Mouse (Mus musculus) intestine, embryonic 14.5 days (tissue): ENCODE data around the gene Stk10. TPM values are rescaled to one million over a fixed set of nuclear protein-coding genes. Genes with fewer than 3 reads are reported as not detected.

Experiments used
- ATAC-seq: fragments of 200-750 bp; cut with Nextera tagmentation; replicated peaks from 2 replicates; pipeline ENCODE4 v1.8.0; 2017; ENCODE audit warnings: low read depth, moderate number of reproducible peaks, moderate TSS enrichment, moderate library complexity; ENCODE audit not compliant: low FRiP score, low TSS enrichment
- DNase-seq: peaks from one replicate; pipeline ENCODE4 v3.0.0-alpha.2; 2018; ENCODE audit warnings: low spot score
- H3K27ac ChIP-seq: fragments of 300-500 bp; sonication (generic); 2 replicates; pipeline ENCODE4 v1.5.1; 2014; ENCODE audit warnings: low read depth, mild to moderate bottlenecking, control low read depth
- H3K27me3 ChIP-seq: fragments of 300-500 bp; sonication (generic); replicated peaks from 2 replicates; pipeline ENCODE4 v1.6.1; 2014; ENCODE audit warnings: low read length, control low read depth; ENCODE audit not compliant: control insufficient read depth, insufficient read depth
- H3K36me3 ChIP-seq: fragments of 300-500 bp; sonication (generic); 2 replicates; pipeline ENCODE4 v1.6.1; 2014; ENCODE audit warnings: low read length, control low read depth; ENCODE audit not compliant: control insufficient read depth, insufficient read depth
- H3K4me1 ChIP-seq: fragments of 300-500 bp; sonication (generic); replicated peaks from 2 replicates; pipeline ENCODE4 v1.6.1; 2014; ENCODE audit warnings: low read length, control low read depth, mixed read lengths; ENCODE audit not compliant: control insufficient read depth, insufficient read depth
- H3K4me2 ChIP-seq: fragments of 300-500 bp; sonication (generic); 2 replicates; pipeline ENCODE4 v1.6.1; 2014; ENCODE audit warnings: low read length
- H3K4me3 ChIP-seq: fragments of 300-500 bp; sonication (generic); 2 replicates; pipeline ENCODE4 v1.5.1; 2014; ENCODE audit warnings: low read depth, low read length, control low read depth, mixed read lengths
- H3K9ac ChIP-seq: fragments of 300-500 bp; sonication (generic); 2 replicates; pipeline ENCODE4 v1.6.1; 2014; ENCODE audit warnings: mild to moderate bottlenecking, low read length
- H3K9me3 ChIP-seq: fragments of 300-500 bp; sonication (generic); 2 replicates; pipeline ENCODE4 v1.6.1; 2016; ENCODE audit warnings: low read length, control low read depth; ENCODE audit not compliant: control insufficient read depth
- WGBS: fragments of 180-500 bp; shearing (Covaris S2); extraction: QIAGEN DNeasy Blood & Tissue Kit; methylation state at CpG from one replicate; pipeline ENCODE4 v1.1.7; 2014; 5-methylcytosine and 5-hydroxymethylcytosine counted together
- polyA plus RNA-seq: library from polyadenylated mRNA; unstranded; fragments of >200 nt; fragmentation: Nextera tagmentation; extraction: Ambion mirVana; gene quantifications from 2 replicates; pipeline ENCODE4 v1.2.1, GENCODE M21; 2014

Gene Stk10
- polyA plus RNA-seq, 1 experiment from 2014 or later: 3.0 TPM

GRCm38 (mm10) chr11:32533482-32534261 lies 567 bp downstream of the Stk10 start:
- Histone ChIP-seq H3K27me3 (no peaks in the 10 kb centered on the region), H3K27ac (no peak overlapping the region), H3K36me3 (no peaks in the 10 kb centered on the region), H3K4me1 (peaks cover 10% of the 10 kb centered on the region), H3K9ac (peak overlapping the region; percentile 53), H3K9me3 (no peaks in the 10 kb centered on the region), H3K4me2 (peak overlapping the region; percentile 95), H3K4me3 (peak overlapping the region; percentile 61)
- 2% methylated on average over 24 of the region's 24 CpGs for WGBS
- ATAC-seq: peak; percentile 28
- peak; percentile 67 for DNase-seq

GRCm38 (mm10) chr11:32534453-32535075 lies 1.5 kb downstream of the Stk10 start:
- no peak for DNase-seq
- Histone ChIP-seq H3K36me3 (no peaks in the 10 kb centered on the region), H3K4me1 (peaks cover 13% of the 10 kb centered on the region), H3K4me3 (no peak overlapping the region), H3K27ac (no peak overlapping the region), H3K9me3 (no peaks in the 10 kb centered on the region), H3K27me3 (no peaks in the 10 kb centered on the region), H3K9ac (no peak overlapping the region), H3K4me2 (peak overlapping the region; percentile 95)
- ATAC-seq: no peak
- 74% methylated on average over 7 of the region's 7 CpGs for WGBS

- WGBS: 95% methylated on average over 4 of the region's 4 CpGs
- H3K9ac ChIP-seq: no peak overlapping the region
- H3K36me3 ChIP-seq: no peaks in the 10 kb centered on the region
- DNase-seq: no peak
- no peak overlapping the region for H3K4me2 ChIP-seq
- H3K4me3 ChIP-seq: no peak overlapping the region
- H3K27ac ChIP-seq: no peak overlapping the region
- H3K9me3 ChIP-seq: no peaks in the 10 kb centered on the region
- ATAC-seq: no peak
- peaks cover 17% of the 10 kb centered on the region for H3K4me1 ChIP-seq
- no peaks in the 10 kb centered on the region for H3K27me3 ChIP-seq
Observed at GRCm38 (mm10) chr11:32535646-32536045, 2.5 kb downstream of the Stk10 start.

DNA sequence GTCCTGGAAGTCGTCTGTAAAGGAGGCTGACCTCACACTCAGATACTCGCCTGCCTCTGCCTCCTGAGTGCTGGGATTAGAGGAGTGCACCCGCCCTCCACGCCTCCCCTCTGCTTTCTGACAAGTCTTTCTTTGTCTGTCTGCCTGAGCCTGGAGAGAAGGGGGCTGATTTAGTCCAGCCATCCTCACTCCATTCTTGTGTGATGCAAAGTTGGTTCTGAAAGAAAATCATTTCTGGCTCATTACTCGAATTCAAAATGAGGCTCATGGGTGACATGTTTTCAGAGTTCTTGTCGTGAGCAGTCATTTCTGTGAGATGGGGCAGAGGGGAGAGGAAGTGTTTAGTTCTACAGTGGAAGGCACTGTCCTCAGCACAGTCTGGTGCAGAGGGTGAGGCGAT lies 3.8 kb downstream of the Stk10 start:
- Histone ChIP-seq H3K27ac (no peak overlapping the region), H3K4me3 (no peak overlapping the region), H3K27me3 (no peaks in the 10 kb centered on the region), H3K9ac (no peak overlapping the region), H3K36me3 (no peaks in the 10 kb centered on the region), H3K9me3 (no peaks in the 10 kb centered on the region), H3K4me1 (peaks cover 17% of the 10 kb centered on the region), H3K4me2 (no peak overlapping the region)
- WGBS: 55% methylated on average over 7 of the region's 7 CpGs
- ATAC-seq: no peak
- no peak for DNase-seq

GRCm38 (mm10) chr11:32538435-32538834 lies 5.3 kb downstream of the Stk10 start:
- 73% methylated on average over 6 of the region's 6 CpGs for WGBS
- DNase-seq: no peak
- Histone ChIP-seq H3K4me3 (no peak overlapping the region), H3K27ac (no peak overlapping the region), H3K9me3 (no peaks in the 10 kb centered on the region), H3K9ac (no peak overlapping the region), H3K4me1 (peaks cover 21% of the 10 kb centered on the region), H3K27me3 (no peaks in the 10 kb centered on the region), H3K36me3 (no peaks in the 10 kb centered on the region), H3K4me2 (no peak overlapping the region)
- no peak for ATAC-seq

- no peaks in the 10 kb centered on the region for H3K27me3 ChIP-seq
- H3K4me3 ChIP-seq: no peak overlapping the region
- H3K4me1 ChIP-seq: peaks cover 19% of the 10 kb centered on the region
- ATAC-seq (no peak), DNase-seq (no peak)
- WGBS: 84% methylated on average over 4 of the region's 4 CpGs
- no peaks in the 10 kb centered on the region for H3K9me3 ChIP-seq
- no peaks in the 10 kb centered on the region for H3K36me3 ChIP-seq
- no peak overlapping the region for H3K4me2 ChIP-seq
- no peak overlapping the region for H3K9ac ChIP-seq
- no peak overlapping the region for H3K27ac ChIP-seq
Observed at GRCm38 (mm10) chr11:32538846-32539245, 5.7 kb downstream of the Stk10 start.

GRCm38 (mm10) chr11:32539717-32540116 lies 6.6 kb downstream of the Stk10 start:
- Histone ChIP-seq H3K4me2 (no peak overlapping the region), H3K9me3 (no peaks in the 10 kb centered on the region), H3K27me3 (no peaks in the 10 kb centered on the region), H3K36me3 (no peaks in the 10 kb centered on the region), H3K4me3 (no peak overlapping the region), H3K27ac (no peak overlapping the region), H3K9ac (no peak overlapping the region), H3K4me1 (peaks cover 17% of the 10 kb centered on the region)
- ATAC-seq (no peak), DNase-seq (no peak)
- 60% methylated on average over 7 of the region's 7 CpGs for WGBS

DNA sequence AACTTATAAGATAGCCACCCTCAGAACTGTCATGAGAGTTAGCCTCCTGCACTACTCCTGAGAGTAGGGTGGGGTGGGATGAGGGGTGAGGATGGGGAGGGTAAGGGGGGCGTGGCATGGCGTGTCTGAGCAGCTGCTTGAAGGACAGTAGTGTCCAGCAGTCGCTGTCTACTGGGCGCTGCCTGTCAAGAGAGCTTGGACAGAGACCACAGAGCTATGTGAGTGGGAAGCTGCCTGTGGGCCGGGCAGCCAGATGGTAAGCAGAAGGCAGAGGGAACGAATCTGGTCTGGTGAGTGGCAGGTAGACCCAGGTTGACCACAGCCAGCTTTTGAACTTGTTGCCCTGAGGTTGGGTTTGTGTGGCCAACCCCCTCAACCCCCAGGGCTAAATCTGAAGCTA lies 7.4 kb downstream of the Stk10 start:
- no peak overlapping the region for H3K27ac ChIP-seq
- no peak overlapping the region for H3K4me3 ChIP-seq
- H3K4me2 ChIP-seq: no peak overlapping the region
- H3K9ac ChIP-seq: no peak overlapping the region
- no peaks in the 10 kb centered on the region for H3K27me3 ChIP-seq
- no peaks in the 10 kb centered on the region for H3K36me3 ChIP-seq
- ATAC-seq (no peak), DNase-seq (no peak)
- H3K9me3 ChIP-seq: no peaks in the 10 kb centered on the region
- peaks cover 17% of the 10 kb centered on the region for H3K4me1 ChIP-seq
- 80% methylated on average over 6 of the region's 6 CpGs for WGBS

- Histone ChIP-seq H3K4me1 (peaks cover 17% of the 10 kb centered on the region), H3K9me3 (no peaks in the 10 kb centered on the region), H3K27ac (no peak overlapping the region; the same call in 1 of the 2 replicates), H3K4me2 (no peak overlapping the region), H3K4me3 (no peak overlapping the region), H3K9ac (no peak overlapping the region), H3K27me3 (no peaks in the 10 kb centered on the region), H3K36me3 (no peaks in the 10 kb centered on the region)
- 94% methylated on average over 4 of the region's 4 CpGs for WGBS
- ATAC-seq (no peak), DNase-seq (peak; percentile 45)
Observed at GRCm38 (mm10) chr11:32542181-32542580, 9.1 kb downstream of the Stk10 start.
